Mouse (Mus musculus): Measurements from ENCODE around the gene Atl1.

Atl1 gene

GRCm38 (mm10) chr12:69941655-69942329 lies 49.4 kb downstream of the Atl1 start:
- no peak for DNase-seq (ENCODE audit: low spot score)

- DNase-seq (ENCODE audit: low spot score): no peak
These were observed 53.4 kb downstream of the Atl1 start for GRCm38 (mm10) chr12:69945861-69946260.

- no peak for DNase-seq (ENCODE audit: low spot score)
These were observed 55.1 kb downstream of the Atl1 start for GRCm38 (mm10) chr12:69947502-69947901.

- DNase-seq (ENCODE audit: low spot score): no peak
These were observed 65.0 kb downstream of the Atl1 start for GRCm38 (mm10) chr12:69957378-69957777.

GRCm38 (mm10) chr12:69962468-69962867 lies 70.1 kb downstream of the Atl1 start:
- peak; percentile 41 for DNase-seq (ENCODE audit: low spot score)

- no peak for DNase-seq (ENCODE audit: low spot score)
These were observed 70.7 kb downstream of the Atl1 start for GRCm38 (mm10) chr12:69963141-69963540.

GRCm38 (mm10) chr12:69965644-69966043 lies 73.2 kb downstream of the Atl1 start:
- no peak for DNase-seq (ENCODE audit: low spot score)

GRCm38 (mm10) chr12:69966071-69966470 lies 73.7 kb downstream of the Atl1 start:
- no peak for DNase-seq (ENCODE audit: low spot score)

- DNase-seq (ENCODE audit: low spot score): no peak
These were observed 74.7 kb downstream of the Atl1 start for GRCm38 (mm10) chr12:69967112-69967511.

GRCm38 (mm10) chr12:69968154-69968553 lies 75.7 kb downstream of the Atl1 start:
- no peak for DNase-seq (ENCODE audit: low spot score)

GRCm38 (mm10) chr12:69973666-69974065 lies 81.3 kb downstream of the Atl1 start:
- no peak for DNase-seq (ENCODE audit: low spot score)

- DNase-seq (ENCODE audit: low spot score): no peak
These were observed 84.3 kb downstream of the Atl1 start for GRCm38 (mm10) chr12:69976688-69977087.

- DNase-seq (ENCODE audit: low spot score): no peak
These were observed 85.1 kb downstream of the Atl1 start for GRCm38 (mm10) chr12:69977376-69977998.

- DNase-seq (ENCODE audit: low spot score): no peak
These were observed 90.5 kb downstream of the Atl1 start for GRCm38 (mm10) chr12:69982874-69983273.

GRCm38 (mm10) chr12:69985546-69985945 lies 93.1 kb downstream of the Atl1 start:
- no peak for DNase-seq (ENCODE audit: low spot score)

- no peak for DNase-seq (ENCODE audit: low spot score)
These were observed 93.9 kb downstream of the Atl1 start for GRCm38 (mm10) chr12:69986241-69986762.

GRCm38 (mm10) chr12:69986786-69987497 lies 94.5 kb downstream of the Atl1 start, which contains the start of gene Sav1:
Sav1 (minus strand) TSS chr12:69987002.
- peak; percentile 71 for DNase-seq (ENCODE audit: low spot score)

- DNase-seq (ENCODE audit: low spot score): no peak
These were observed 103.0 kb downstream of the Atl1 start for GRCm38 (mm10) chr12:69995382-69995781.

GRCm38 (mm10) chr12:69998186-69998983 lies 106.0 kb downstream of the Atl1 start:
- DNase-seq (ENCODE audit: low spot score): no peak

GRCm38 (mm10) chr12:70005103-70005502 lies 112.7 kb downstream of the Atl1 start:
- no peak for DNase-seq (ENCODE audit: low spot score)

GRCm38 (mm10) chr12:70010356-70010755 lies 117.9 kb downstream of the Atl1 start:
- DNase-seq (ENCODE audit: low spot score): no peak

- no peak for DNase-seq (ENCODE audit: low spot score)
These were observed 119.3 kb downstream of the Atl1 start for GRCm38 (mm10) chr12:70011681-70012080.

All from left cerebral cortex, adult 11 months (tissue).